Mouse (Mus musculus) adrenal gland, postnatal 14 days (tissue): ENCODE data around the gene Ccdc189. TPM values are rescaled to one million over a fixed set of nuclear protein-coding genes. Genes with fewer than 3 reads are reported as not detected.

Source experiments
- DNase-seq: peaks from one replicate; pipeline ENCODE4 v3.0.0; 2021; ENCODE audit warnings: mixed read lengths
- total RNA-seq: library from RNA; stranded (reverse); gene quantifications from 2 replicates; pipeline ENCODE4 v1.2.3, GENCODE M21; 2021

Gene Ccdc189
- total RNA-seq, 1 experiment from 2014 or later, result 10.7 TPM

- no peak for DNase-seq
Measured at GRCm38 (mm10) chr7:127591108-127591507, 2.7 kb upstream of the Ccdc189 start.

GRCm38 (mm10) chr7:127589637-127590036 is 1.2 kb upstream of the Ccdc189 start:
- no peak for DNase-seq

GRCm38 (mm10) chr7:127588901-127589300 is 506 bp upstream of the Ccdc189 start:
- DNase-seq, result no peak

GRCm38 (mm10) chr7:127587196-127587595 is 1.2 kb downstream of the Ccdc189 start:
- DNase-seq, result no peak

DNA sequence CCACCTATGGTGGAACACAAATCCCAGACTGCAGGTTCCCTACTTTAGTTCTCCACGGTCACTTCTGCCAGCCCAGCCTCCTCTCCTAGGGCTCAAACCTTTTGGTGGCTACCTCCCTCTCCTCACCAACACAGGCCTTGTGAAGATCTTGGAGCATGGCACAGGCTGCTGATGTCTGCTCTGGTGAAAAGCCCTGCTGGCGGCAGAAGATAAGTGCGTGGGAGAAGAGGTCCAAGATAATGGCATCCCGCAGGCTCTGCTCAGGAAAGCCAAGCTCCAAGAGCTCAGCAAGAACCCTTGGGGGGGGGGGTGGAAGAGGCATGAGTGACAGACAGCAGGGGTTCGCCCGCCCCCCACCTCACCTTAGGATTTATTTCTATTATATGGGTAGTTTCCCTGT is 2.2 kb downstream of the Ccdc189 start:
- DNase-seq, result no peak

GRCm38 (mm10) chr7:127585031-127585430 is 3.4 kb downstream of the Ccdc189 start:
- no peak for DNase-seq

- no peak for DNase-seq
Measured at GRCm38 (mm10) chr7:127583260-127583659, 5.1 kb downstream of the Ccdc189 start.

DNA sequence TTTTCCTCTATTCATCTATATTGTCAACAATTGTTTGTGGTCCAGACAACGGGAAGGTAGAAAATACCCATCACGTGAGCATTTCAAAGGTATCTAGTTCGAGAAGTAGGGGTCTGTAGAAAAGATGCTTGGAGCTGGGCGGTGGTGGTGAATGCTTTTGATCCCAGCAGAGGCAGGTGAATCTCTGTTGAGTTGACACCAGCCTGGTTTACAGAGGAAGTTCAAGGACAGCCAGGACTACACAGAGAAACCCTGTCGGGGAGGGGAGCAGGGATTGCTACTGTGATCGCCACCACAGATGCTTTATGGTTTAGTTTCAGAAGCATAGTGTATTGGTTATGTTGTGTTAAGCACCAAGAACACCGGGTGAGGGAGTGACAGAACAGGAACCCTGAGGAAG is 14.3 kb downstream of the Ccdc189 start:
- no peak for DNase-seq

GRCm38 (mm10) chr7:127573503-127574008 is 14.8 kb downstream of the Ccdc189 start:
- no peak for DNase-seq

GRCm38 (mm10) chr7:127572895-127573471 is 15.4 kb downstream of the Ccdc189 start, which contains the start of gene Phkg2:
Gene Phkg2, plus strand, starts transcription at chr7:127573340.
- peak; percentile 97 for DNase-seq

GRCm38 (mm10) chr7:127564381-127565150 is 23.8 kb downstream of the Ccdc189 start:
- DNase-seq, result peak; percentile 74

- DNase-seq, result no peak
Measured at GRCm38 (mm10) chr7:127561340-127561858, 27.0 kb downstream of the Ccdc189 start, which contains the start of gene Tmem265. Gene Tmem265, plus strand, starts transcription at chr7:127561390.

GRCm38 (mm10) chr7:127560580-127560979 is 27.8 kb downstream of the Ccdc189 start:
- DNase-seq, result no peak

GRCm38 (mm10) chr7:127551558-127551957 is 36.8 kb downstream of the Ccdc189 start:
- DNase-seq, result no peak

GRCm38 (mm10) chr7:127549116-127549835 is 39.1 kb downstream of the Ccdc189 start:
- peak; percentile 59 for DNase-seq

- DNase-seq, result no peak
Measured at GRCm38 (mm10) chr7:127541671-127542070, 46.7 kb downstream of the Ccdc189 start.

Other genes starting within 250 kb of the Ccdc189 start
- gene Zfp768, start 243.0 kb downstream of the Ccdc189 start, total RNA-seq, result 31.2 and 33.3 TPM in 2 replicates
- gene Zfp747, start 212.5 kb downstream of the Ccdc189 start, total RNA-seq, result 8.7 and 10.0 TPM in 2 replicates
- 3.3 and 5.3 TPM in 2 replicates for gene 9130019O22Rik, start 201.4 kb downstream of the Ccdc189 start, total RNA-seq
- gene E430018J23Rik, start 195.0 kb downstream of the Ccdc189 start, total RNA-seq, result 8.5 and 9.4 TPM in 2 replicates
- gene Zfp764, start 181.8 kb downstream of the Ccdc189 start, total RNA-seq, result 6.4 and 6.8 TPM in 2 replicates
- gene Zfp688, start 166.5 kb downstream of the Ccdc189 start, total RNA-seq, result 8.9 and 11.9 TPM in 2 replicates
- gene Zfp689, start 139.4 kb downstream of the Ccdc189 start, total RNA-seq, result 3.5 and 5.0 TPM in 2 replicates
- 42.0 and 51.8 TPM in 2 replicates for gene Prr14, start 129.0 kb downstream of the Ccdc189 start, total RNA-seq
- gene Fbrs, start 109.4 kb downstream of the Ccdc189 start, total RNA-seq, result 61.8 and 76.5 TPM in 2 replicates
- gene Srcap, start 76.6 kb downstream of the Ccdc189 start, total RNA-seq, result 88.8 and 95.3 TPM in 2 replicates
- gene Gm42715, start 69.0 kb downstream of the Ccdc189 start, total RNA-seq, result 21.9 and 23.8 TPM in 2 replicates
- not detected in 2 replicates for gene Tmem265, start 27.2 kb downstream of the Ccdc189 start, total RNA-seq
- gene Phkg2, start 15.3 kb downstream of the Ccdc189 start, total RNA-seq, result 36.6 and 44.4 TPM in 2 replicates
- 56.0 and 62.8 TPM in 2 replicates for gene Rnf40, start 172 bp upstream of the Ccdc189 start, total RNA-seq
- gene Zfp629, start 27.2 kb upstream of the Ccdc189 start, total RNA-seq, result 21.6 and 26.4 TPM in 2 replicates
- 64.8 and 69.2 TPM in 2 replicates for gene Bcl7c, start 120.3 kb upstream of the Ccdc189 start, total RNA-seq
- 4.7 and 5.1 TPM in 2 replicates for gene Ctf1, start 124.1 kb upstream of the Ccdc189 start, total RNA-seq
- gene Ctf2, start 143.6 kb upstream of the Ccdc189 start, total RNA-seq, result not detected in 2 replicates
- 12.8 and 14.5 TPM in 2 replicates for gene Fbxl19, start 155.9 kb upstream of the Ccdc189 start, total RNA-seq
- gene Orai3, start 181.2 kb upstream of the Ccdc189 start, total RNA-seq, result 28.1 and 28.3 TPM in 2 replicates
- gene Setd1a, start 188.1 kb upstream of the Ccdc189 start, total RNA-seq, result 37.7 and 46.2 TPM in 2 replicates
- 0.38 and 0.44 TPM in 2 replicates for gene Gm49388, start 197.0 kb upstream of the Ccdc189 start, total RNA-seq
- gene Hsd3b7, start 212.0 kb upstream of the Ccdc189 start, total RNA-seq, result 38.0 and 69.3 TPM in 2 replicates
- gene Stx4a, start 235.7 kb upstream of the Ccdc189 start, total RNA-seq, result 84.5 and 85.0 TPM in 2 replicates
- gene Stx1b, start 236.0 kb upstream of the Ccdc189 start, total RNA-seq, result 7.8 and 9.9 TPM in 2 replicates